Mouse (Mus musculus): ENCODE data around the gene Maml3.
A peak's percentile ranks its signal among the peaks of the same experiment; 100 is the strongest.

Gene Maml3

DNA sequence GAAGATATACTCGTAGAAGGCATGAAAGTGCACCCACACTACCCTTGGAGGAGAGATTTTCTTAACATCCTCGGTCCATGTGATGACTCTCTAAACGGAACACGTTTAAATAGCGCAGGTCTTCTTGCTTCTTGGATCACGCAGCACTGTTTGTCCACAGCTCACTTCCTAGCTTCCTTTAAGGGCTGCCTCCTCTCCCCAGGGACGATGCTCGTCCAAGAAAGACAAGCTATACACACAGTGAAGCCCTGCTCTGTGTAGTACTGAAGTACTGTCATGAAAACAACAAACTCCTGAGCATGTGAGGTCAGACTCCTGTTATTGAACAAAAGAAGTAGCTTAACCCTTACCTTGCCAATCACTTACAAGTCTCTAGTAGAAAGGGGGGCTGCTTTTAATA is 192.7 kb downstream of the Maml3 start:
- DNase-seq (ENCODE audit: low read depth): peak; percentile 77

DNA sequence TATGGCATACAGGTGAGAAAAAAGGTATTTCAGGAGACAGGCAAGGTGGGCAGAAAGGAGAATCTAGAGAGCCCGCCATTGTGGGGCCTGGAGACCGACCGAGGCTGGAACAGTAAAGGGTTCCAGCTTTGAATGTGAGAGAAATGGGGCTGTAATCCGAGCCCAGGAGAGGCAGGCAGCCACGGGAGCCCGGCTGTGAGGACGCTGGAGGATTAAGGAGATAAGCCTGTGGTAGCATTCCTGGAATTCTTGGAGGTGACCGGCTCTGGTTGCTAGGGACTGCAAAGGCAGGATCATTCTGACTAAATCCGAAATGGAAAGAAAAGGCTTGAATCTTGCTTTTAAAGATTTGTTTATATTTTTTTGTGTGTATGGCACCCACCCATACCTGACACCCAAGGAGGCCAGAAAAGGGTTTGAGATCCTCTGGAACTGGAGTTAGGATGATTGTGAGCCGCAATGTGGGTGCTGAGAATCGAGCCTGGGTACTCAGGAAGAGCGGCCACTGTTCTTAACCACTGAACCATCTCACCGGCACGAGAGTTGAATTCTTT is 196.4 kb downstream of the Maml3 start:
- peak; percentile 58 for DNase-seq (ENCODE audit: low read depth)

DNA sequence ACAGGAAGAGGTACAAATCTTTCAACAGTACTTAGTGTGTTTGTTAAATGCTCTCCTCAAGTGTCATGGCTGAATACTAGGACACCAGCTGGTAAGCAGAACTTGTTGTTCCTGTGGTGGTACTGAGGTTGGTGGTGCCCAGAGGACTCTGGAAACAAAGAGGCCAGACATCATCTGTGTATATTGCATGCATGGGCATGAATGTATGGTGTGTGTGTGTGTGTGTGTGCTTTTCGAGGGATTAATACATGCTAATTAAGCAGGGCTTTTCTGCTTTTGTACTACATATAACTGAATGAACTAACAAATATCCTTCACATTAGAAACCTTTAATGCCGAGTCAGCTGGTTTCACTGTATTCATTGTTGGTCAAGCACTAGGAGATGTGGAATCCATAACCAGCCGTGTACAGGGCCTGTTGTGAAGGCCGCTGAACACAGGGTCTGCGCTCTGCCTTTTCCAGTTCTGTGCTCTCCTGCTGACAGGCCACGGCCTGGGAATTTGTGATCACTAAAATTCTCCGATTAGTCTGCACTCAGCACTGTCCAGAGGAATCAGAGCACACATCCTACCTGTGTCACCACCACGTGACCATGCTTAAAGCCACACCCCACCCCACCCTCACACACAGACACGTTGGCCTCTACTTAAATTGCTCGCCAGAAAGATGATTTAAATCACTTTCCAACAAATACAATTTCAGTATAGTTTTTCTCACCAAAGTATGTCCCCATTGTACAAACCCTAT is 197.6 kb downstream of the Maml3 start:
- DNase-seq (ENCODE audit: low read depth): no peak

DNA sequence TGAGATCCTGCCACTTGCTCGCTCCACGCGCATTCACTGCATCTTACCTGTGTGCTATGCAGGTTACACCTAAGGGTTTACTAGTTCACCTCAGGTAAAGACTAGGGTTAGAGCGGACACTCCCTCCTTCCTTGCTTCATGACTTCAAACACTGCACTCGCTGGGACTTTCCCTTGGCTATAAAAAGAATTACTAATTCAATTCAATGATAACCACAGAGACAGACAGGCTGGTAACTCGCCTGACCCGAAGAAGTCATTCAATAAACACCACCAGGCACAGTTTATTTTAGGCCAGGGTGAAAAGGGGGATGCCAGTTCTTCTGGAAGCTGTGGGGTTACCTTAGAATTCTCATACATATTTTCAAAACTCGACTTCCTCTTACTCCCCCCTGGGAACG is 199.0 kb downstream of the Maml3 start:
- DNase-seq (ENCODE audit: low read depth): no peak

DNA sequence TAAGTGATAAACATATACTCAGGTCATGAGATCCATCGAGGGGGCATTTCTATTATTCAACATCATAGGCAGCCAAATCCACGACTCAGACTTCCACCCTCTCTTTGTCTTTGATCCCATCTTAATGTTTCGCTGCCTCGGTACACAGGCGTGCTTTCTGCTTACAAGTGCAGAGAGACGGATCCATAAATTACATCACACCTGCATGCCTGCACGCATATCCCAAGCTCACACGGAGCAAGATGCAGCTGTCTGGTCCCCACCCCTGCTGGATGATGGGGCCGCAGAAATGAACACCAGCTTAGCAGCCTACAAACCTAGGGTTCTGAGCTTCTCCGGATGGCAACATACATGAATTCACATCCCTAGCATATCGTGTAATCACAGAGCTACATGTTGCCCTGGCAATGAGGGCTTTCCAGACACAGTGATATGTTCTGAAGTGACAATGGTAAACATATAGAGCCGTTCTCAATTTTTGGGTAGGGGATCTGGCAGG is 200.5 kb downstream of the Maml3 start:
- DNase-seq (ENCODE audit: low read depth): no peak

DNA sequence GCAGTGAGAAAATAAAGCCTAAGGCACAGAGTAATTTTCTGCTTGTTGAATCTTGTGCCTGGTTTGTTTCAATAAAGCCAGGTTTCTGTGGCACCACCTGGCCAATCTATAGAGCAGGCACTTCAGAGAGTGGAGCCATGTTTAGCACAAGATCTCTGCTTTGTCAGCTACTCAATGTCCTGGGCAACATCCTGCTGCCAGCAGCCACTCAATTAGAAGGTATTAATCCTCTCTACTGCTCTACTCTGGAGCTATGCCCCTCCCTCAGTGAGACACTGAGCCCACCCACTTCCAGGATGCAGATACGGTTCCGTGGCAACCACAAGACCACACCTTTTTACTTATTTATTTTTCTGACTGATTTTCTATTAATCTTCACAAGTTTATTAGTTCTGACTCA is 203.7 kb downstream of the Maml3 start:
- no peak for DNase-seq (ENCODE audit: low read depth)

DNA sequence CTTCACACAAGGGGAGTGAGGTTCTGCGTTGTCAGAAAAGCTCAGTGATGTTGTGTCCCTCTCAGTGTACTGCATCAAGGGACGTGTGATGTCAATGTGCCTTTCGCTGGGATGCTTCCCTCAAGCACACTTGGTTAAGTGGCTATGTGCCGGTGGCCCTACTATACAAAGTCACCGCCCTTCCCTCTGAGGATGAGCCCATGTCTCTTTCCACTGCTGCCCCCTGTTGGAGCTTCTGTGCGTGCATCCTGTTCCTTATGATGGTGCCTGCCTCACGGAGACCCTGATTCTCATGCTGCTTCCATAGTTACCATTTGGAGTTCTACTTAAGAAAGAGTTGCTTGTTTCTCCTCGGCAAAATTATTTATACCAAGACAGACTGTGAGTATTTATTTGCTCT is 210.4 kb downstream of the Maml3 start:
- no peak for DNase-seq (ENCODE audit: low read depth)

DNA sequence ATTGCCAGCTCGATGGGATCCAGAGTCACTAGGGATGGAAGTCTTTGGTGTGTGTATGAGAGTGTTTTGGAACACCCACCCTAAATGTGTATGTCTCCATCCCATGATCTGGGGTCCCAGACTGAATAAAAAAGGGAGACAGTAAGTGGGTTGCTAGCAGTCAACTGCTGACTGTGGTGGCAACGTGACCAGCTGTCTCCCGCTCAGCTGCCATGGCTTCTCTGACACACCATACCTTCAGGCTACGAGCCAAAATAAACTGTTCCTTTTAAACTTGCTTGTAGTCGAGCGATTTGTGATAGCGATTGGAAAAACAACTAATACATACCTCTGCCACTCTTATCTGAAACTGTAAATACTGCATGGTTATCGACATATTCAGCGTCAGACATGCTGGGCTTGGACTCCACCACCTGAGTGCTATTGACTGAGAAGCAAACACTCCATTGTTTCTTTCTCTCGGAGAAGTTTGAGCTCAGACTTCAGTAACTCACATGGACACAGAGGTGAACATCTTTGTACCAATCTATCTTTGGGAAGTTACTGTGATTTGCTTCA is 213.2 kb downstream of the Maml3 start:
- DNase-seq (ENCODE audit: low read depth): no peak

DNA sequence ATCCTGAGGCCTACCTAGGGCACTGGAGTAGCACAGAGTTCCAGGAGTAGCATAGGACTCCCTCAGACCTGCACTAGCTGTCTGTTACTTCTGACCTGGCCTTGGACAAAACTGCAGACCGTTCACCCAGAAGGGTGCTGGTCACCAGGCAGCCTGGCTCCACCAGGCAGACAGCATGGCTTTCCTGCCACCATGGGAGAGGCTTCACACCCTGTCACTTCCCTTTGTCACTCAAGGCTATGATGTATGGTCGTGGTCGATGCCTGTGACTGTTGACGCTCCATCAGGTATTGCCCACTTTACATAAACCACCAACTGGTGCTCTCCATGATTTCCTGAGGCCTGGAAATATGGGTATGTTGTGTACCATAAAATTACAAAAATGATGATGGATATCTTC is 214.7 kb downstream of the Maml3 start:
- no peak for DNase-seq (ENCODE audit: low read depth)

DNA sequence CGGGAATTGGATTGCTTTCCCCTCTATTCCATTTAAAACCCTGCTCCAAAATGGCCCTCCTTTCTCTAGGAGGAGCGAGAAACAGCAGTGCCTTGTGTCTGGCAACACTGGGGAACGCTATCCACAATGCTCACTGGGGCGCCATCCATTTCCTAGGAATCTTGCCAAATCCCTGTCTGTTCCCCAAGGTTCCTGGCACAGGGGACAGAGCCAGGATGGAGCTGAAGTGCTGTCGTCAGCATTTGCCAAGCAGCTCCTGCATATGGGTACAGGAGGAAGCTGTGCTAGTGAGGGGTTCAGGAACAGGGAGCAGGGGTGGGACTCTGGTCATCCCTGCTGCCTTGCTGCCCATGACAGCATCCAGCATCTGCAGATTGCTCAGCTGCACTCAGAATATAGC is 215.1 kb downstream of the Maml3 start:
- DNase-seq (ENCODE audit: low read depth): peak; percentile 31

DNA sequence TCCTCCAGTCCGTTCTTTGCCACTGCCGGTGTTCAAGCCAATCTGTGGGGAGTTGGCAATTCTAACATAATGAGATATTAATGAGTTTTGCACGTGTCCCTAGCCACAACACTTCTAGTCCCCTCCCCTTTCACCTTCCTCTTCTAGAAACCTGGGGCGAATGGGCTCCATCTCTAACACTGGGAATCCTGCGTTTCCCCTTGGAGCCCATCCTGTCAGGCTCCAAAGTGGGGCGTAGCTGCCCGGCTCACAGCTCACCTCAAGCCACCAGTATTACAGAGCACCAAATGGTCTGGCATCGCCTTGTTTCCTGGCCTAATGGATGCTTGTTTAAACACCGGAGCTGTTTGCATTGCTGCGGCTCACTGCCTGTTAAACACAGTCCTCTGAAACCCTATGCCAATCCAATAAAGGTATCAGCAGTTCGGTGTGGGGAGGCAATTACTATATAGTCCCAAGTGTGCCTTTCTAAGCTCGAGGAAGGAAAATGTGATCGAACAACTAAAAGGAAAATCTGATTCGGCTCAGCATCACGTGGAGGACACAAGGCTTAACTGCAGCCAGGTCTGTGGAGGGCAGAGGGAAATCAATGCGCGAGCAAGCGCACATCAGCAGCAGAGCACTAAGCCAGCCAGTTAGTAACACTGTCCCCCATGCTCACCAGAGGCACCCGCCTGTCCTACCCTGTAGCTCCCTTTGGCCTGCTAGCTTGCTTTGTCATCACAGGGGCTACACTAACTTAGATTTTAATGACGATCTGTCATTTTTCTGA is 216.0 kb downstream of the Maml3 start:
- no peak for DNase-seq (ENCODE audit: low read depth)

DNA sequence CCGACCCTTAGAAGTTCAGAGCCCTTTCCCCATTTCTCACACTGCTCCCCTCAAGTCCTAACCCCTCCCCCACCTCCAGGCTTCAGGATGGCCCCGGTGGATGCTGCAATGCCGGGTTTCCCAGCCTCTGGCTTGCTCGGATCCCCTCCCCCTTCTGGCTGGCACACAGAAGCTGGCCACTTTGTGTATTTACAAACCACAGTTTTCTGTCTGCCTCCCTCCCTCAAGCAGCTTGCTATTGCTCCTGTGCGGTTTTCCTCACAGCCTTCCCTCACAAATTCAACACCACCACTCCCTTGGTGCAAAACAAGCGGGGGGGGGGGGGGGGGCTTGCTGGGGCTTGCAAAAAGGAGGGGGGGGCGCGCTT is 216.6 kb downstream of the Maml3 start:
- DNase-seq (ENCODE audit: low read depth): peak; percentile 24

DNA sequence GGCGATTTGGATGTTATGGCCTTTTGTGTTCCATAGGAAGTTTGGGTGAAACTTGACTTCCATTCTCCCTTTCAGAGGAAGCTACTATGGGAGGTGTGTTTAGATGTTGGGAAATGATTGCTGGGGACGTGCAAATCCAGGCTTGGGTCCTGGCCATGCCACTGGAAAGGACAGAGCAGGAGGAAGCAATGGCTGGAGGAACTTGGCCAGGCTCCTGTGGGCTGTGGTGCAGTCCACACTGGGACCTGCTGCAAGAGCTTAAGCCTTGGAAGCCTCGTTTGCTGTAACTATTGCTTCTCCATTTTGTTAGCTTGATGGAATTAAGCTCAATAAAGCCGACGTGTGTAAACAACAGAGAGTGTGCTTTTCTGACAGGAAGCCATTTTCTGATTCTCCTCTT is 219.0 kb downstream of the Maml3 start:
- DNase-seq (ENCODE audit: low read depth): no peak

DNA sequence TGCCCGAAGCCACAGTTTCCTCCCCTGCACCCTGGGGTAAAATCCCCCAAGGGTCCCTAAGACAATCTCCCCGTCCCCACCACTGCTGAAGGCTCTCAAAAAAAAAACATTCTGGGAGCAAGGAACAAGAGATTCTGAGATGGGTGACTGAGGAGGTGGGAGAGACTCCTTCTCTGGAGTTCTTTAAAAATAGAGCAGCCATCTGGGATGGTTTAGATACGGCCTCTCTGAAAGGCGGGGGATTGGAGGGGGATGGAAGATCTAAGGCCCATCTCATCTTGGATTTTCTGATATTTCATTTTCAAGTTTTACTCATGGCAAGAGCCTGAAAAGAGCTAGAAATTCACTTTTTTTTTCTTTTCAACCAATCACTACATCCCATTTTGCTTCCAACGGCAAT is 219.4 kb downstream of the Maml3 start:
- DNase-seq (ENCODE audit: low read depth): no peak

DNA sequence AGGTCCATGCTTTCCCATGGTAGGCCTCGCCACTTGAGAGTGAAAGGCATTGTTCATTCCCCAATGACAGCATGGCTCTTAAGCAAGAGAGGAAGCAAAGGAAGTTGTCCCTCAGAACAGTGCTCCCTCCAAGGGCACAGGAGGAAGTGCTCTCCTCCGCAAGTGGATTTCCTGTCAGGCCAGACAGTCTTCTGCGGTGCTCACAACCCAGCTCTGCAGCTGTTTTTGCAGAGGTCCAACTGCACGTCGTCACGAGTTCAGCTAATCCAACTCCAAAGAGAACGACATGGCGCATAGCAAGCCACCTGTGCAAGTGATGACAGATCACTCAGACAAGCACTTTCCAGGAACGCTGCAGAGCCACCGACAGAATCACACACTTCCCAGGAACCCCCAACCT is 222.9 kb downstream of the Maml3 start:
- no peak for DNase-seq (ENCODE audit: low read depth)

DNA sequence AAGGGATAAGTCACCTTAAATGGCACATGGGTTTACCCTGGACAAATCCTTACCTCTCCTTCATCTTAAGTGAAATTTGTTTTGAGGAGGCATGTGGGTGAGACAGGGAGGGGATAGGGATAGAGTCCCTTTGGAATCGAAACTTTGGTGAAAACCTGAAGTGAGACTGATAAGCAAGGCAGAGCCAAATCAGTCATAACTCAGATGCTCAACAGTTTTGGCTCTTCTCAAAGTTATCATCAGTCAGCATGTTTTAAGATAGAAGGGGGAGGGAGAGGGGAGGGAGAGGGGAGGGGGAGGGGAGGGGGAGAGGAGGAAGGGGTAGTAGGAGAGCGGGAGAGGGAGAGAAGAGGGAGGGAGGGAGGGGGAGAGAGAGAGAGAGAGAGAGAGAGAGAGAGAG is 223.5 kb downstream of the Maml3 start:
- DNase-seq (ENCODE audit: low read depth): no peak

DNA sequence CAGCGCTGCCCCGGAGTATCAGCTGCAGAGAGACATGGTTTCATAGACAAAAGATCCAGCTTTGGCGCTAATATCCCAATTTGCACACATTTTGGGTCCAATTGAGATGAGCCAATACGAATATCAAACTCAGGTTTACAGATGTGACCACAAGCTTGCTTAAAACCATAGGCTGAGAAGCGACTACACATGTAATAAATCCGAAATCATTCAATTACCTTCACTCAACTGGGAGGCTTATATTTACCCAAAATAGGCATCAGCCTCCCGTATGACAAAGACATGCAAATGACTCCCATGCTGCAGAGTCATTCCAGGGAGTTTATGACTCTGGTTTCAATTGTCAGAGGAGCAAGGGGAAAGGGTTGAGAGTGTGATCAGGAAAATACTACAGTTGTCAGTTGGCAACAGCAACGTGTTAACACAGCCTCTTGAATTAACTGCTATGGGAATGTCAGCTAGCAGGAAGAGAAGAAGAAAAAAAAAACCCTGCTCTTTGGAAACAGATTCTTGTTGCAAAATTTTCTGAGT is 224.3 kb downstream of the Maml3 start:
- no peak for DNase-seq (ENCODE audit: low read depth)

DNA sequence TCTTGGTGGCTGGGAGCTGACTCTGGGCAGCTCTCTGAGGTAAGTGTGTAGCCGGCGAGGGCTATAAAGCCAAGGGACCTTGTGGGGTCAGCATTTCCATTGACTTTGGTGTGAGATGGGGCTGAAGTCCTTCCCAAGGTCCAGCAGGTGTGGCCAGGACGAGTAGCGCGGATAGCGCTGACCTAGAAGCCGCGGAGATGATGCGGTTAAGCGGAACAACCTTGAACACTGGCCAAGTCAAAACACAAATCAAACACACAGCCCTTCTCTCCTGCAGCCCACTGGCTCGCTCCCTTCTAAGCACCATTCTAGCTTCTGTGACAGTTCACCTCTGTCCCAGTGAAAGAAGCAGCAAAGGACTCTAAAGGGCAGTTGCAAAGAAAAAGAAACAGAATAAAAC is 225.7 kb downstream of the Maml3 start:
- no peak for DNase-seq (ENCODE audit: low read depth)

DNA sequence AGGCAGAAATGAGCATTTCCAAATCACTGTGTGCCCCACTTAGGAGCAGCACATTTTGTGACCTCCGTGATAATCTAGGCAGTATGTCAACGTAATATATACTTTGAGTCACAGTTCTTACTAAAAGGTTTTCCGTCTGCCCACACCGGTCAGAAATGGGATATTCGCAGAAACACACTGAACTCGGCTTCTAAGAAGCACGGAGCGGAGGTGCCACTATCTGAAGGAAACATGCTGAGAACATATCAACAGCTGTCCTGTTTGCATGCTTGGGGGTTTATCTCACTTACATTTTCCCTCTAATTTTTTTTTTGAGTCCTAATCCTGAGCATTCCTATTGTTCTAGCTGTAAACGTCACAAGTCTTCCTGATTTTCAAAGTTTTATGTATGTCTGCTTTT is 226.3 kb downstream of the Maml3 start:
- DNase-seq (ENCODE audit: low read depth): no peak

DNA sequence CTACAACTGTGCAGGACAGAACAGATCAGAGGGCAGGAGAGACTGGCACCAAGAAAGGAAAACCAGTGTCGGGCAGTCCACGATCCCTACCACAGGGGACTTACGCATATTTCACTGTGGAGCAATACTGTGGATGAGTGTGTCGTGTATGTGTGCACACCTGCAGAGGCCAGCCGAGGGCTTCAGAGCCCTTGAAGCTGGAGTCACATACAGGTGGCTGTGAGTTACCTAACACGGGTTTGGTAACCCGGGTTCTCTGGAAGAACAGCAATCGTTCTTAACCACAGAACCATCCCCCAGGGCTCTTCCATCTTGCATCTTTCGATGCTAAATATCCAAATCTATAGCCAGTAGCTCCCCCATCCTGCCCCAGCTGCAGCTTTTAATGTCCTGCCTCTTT is 228.1 kb downstream of the Maml3 start:
- DNase-seq (ENCODE audit: low read depth): no peak

DNA sequence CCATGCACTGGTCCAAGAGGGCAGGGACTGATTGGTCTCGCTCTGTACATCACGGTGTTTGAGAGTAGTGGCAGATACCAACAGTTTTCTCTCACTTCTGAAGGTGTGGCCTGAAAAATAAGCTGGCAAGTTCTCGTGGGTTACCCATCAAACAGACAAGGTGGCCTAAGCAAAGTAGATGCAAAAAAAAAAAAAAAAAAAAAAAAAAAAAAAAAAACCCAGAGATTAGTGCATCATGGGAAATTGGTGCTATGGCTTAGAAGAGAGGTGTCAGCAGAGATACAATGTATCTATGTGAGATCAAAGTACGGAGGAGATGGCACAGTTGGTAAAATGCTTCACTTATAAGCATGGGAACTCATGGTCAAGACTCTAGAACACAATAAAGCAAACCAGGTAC is 229.2 kb downstream of the Maml3 start:
- DNase-seq (ENCODE audit: low read depth): no peak

DNA sequence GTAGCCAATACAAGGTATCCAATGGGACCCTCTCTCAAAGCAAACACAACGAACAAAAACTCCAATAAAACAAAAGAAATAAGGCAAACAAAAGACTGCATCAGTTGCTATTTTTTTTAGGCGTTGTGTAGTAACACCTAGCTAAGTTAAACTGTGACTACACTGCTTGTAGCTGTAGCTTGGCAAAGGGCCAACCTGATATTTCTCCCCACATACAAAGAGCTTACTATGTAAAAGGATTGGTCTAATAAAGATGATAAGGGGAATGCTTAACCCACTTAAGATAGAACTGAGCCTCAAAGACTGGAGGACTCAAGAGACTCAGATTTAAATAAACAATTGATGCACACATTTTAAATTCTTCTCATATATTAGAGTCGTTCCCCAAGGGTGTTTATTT is 230.6 kb downstream of the Maml3 start:
- peak; percentile 17 for DNase-seq (ENCODE audit: low read depth)

DNA sequence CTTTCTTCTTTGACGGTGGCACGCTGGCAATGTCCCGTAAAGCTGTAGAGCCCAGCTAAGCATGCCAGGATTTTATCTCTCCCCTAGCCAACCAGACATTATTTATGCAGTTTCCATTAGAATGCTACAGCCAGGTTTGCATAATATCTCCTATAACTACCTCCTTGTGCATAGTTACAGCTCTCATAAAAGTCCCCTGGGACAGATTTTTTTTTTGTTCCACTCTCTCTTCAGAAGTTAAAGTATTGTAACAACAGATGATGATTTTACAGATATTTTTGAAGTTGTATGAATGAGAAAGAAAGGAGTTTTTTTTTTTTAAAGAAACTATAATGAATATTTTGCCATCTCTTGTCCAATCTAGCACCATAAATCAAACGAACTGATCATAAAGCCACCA is 232.1 kb downstream of the Maml3 start:
- no peak for DNase-seq (ENCODE audit: low read depth)

Data from NIH3T3 (cell line).